8 mouse cellular contexts compared by ENCODE assay signal in genomic region chr3:104510771-104511429, GRCm38 (mm10). TPM values are rescaled to one million over a fixed set of nuclear protein-coding genes. Genes with fewer than 3 reads are reported as not detected.
A peak's percentile ranks its signal among the peaks of the same experiment; 100 is the strongest.
DNase-seq lines count a peak whose midpoint lies in the region; ATAC-seq and TF ChIP-seq lines count a peak whose summit lies in the region.

No protein-coding gene starts in this region.

- H3K4me1 ChIP-seq in liver, embryonic 11.5 days (replicated peaks; ENCODE audit: control insufficient read depth, insufficient read depth, low read length): 0 out of 2 replicates have a peak, but pooled peaks cover 5% of the 10 kb centered on the region
- no peaks in the 10 kb centered on the region for H3K4me1 ChIP-seq in stomach, postnatal 0 days (replicated peaks; ENCODE audit: control insufficient read depth, insufficient read depth)

- ATAC-seq in liver, embryonic 11.5 days (replicated peaks; ENCODE audit: low FRiP score): peak; percentile 8
- ATAC-seq in stomach, postnatal 0 days (ENCODE audit: low FRiP score, low TSS enrichment): peak; percentile 33

- no peaks in the 10 kb centered on the region for H3K27me3 ChIP-seq in liver, embryonic 11.5 days (replicated peaks; ENCODE audit: control insufficient read depth, insufficient read depth, low read length)
- H3K27me3 ChIP-seq in stomach, postnatal 0 days (ENCODE audit: control insufficient read depth, insufficient read depth, low read length): no peaks in the 10 kb centered on the region

- TF ChIP-seq EP300 in stomach, postnatal 0 days (optimal IDR thresholded peaks at IDR 0.05): no peak

- peak overlapping the region; percentile 92 for H3K27ac ChIP-seq in liver, embryonic 11.5 days (ENCODE audit: low read depth, low read length)
- peak overlapping the region; percentile 95 for H3K27ac ChIP-seq in stomach, postnatal 0 days (replicated peaks)

- peak overlapping the region; percentile 67 for H3K4me2 ChIP-seq in liver, embryonic 11.5 days
- peak overlapping the region; percentile 59 for H3K4me2 ChIP-seq in stomach, postnatal 0 days (replicated peaks; ENCODE audit: low read depth)

- peak overlapping the region; percentile 82 for H3K9ac ChIP-seq in liver, embryonic 11.5 days (ENCODE audit: low read depth, low read length)
- H3K9ac ChIP-seq in stomach, postnatal 0 days (ENCODE audit: low read length): peak overlapping the region; percentile 90

- no peaks in the 10 kb centered on the region for H3K36me3 ChIP-seq in liver, embryonic 11.5 days (ENCODE audit: control insufficient read depth, insufficient read depth, low read length)
- no peaks in the 10 kb centered on the region for H3K36me3 ChIP-seq in stomach, postnatal 0 days (ENCODE audit: control insufficient read depth, insufficient read depth, low read length)

- peak; percentile 41 for DNase-seq in embryo, embryonic 10 days (ENCODE audit: low spot score)
- DNase-seq in embryo, embryonic 10.5 days (ENCODE audit: low spot score): no peak
- DNase-seq in thymus, postnatal 0 days (ENCODE audit: low spot score): peak; percentile 15
- no peak for DNase-seq in thymus, postnatal 25 days
- DNase-seq in liver, embryonic 11.5 days (ENCODE audit: low spot score): no peak
- no peak for DNase-seq in stomach, postnatal 0 days (ENCODE audit: low spot score)
- DNase-seq in urinary bladder, postnatal 36 days (ENCODE audit: low spot score in 2 of 2): no peak
- DNase-seq in gastrocnemius, postnatal 25 days: no peak

- 1% methylated on average over 14 of the region's 14 CpGs for WGBS in liver, embryonic 11.5 days
- under 1% methylated on average over 14 of the region's 14 CpGs for WGBS in stomach, postnatal 0 days

- no peaks in the 10 kb centered on the region for H3K9me3 ChIP-seq in liver, embryonic 11.5 days (ENCODE audit: control insufficient read depth, low read length)
- H3K9me3 ChIP-seq in stomach, postnatal 0 days (ENCODE audit: control insufficient read depth, low read length): no peaks in the 10 kb centered on the region

- peak overlapping the region; percentile 82 for H3K4me3 ChIP-seq in liver, embryonic 11.5 days (ENCODE audit: low read depth, low read length)
- H3K4me3 ChIP-seq in stomach, postnatal 0 days (ENCODE audit: low read depth, low read length): peak overlapping the region; percentile 95

- TF ChIP-seq CTCF in stomach, postnatal 0 days (IDR thresholded peaks at IDR 0.05; ENCODE audit: low read depth): no peak

RNA-seq across cellular contexts. Expression of gene Lrig2, which starts 0.8 kb away (rescaled TPM):
- polyA plus RNA-seq in thymus, postnatal 0 days (2015; fragmentation: Nextera tagmentation; extraction: Ambion mirVana): 9.8 and 11.9 TPM in 2 replicates
- 9.8 and 11.0 TPM in 2 replicates for polyA plus RNA-seq in liver, embryonic 11.5 days (2014; fragmentation: Nextera tagmentation; extraction: Ambion mirVana)
- 6.0 and 6.6 TPM in 2 replicates for polyA plus RNA-seq in stomach, postnatal 0 days (2015; fragmentation: Nextera tagmentation; extraction: Ambion mirVana)
- total RNA-seq in gastrocnemius, postnatal 25 days (2021): 1 to 10 TPM; 4.7 to 4.9 TPM

Comparison
In these comparisons a context has a peak if more than half of its experiments do, and no peak if none do; other contexts are left out.
1. DNase-seq: peak in embryo, embryonic 10 days (single experiment) and thymus, postnatal 0 days (single experiment); none in embryo, embryonic 10.5 days (single experiment), thymus, postnatal 25 days (single experiment), liver, embryonic 11.5 days (single experiment), stomach, postnatal 0 days (single experiment), urinary bladder, postnatal 36 days (0 of 2) and gastrocnemius, postnatal 25 days (single experiment).